Mouse (Mus musculus): ENCODE results near the gene Slc22a22.
A peak's percentile ranks its signal among the peaks of the same experiment; 100 is the strongest.

Gene Slc22a22

GRCm38 (mm10) chr15:57477525-57477924 lies at the start of gene Slc22a22:
TSS of gene Slc22a22 (minus strand) at chr15:57477625.
- DNase-seq: no peak

DNA sequence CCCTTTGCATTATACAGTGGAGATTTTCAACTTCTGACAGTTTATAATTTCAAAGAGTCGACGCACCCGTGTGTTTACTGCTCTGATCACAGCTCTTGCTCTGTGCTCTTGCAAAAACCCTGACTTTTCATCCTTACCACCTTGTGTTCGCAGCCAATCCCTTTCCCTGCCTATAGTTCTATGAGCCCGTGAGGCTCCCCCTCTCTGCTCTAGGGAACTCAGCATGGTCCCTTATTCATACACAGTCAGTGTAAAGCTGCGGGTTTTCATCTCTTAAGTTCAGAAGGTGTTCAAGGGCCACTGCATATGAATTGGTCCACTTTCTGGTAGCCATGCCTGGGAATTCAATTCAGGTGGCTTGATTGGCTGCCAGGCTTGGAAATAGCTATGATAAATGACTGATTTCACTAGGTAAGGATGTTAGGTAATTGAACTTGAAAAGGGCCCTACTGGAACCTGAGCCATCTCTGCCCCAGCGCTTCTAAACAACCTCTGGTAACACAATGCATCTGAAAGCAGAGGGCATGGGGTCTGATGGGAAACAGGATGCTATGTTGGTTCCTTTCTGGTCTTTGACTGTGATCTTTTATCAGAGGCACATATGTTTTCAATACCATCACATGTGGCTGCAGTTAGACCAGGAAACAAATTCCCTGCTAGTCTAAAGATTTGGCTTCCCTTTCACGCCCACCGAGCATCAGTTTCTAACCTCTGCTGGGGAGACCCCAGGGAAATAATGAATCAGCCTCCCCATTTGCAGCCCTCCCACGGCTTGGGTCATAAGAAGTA lies 46.3 kb upstream of the Slc22a22 start:
- no peak for DNase-seq

GRCm38 (mm10) chr15:57522160-57522559 lies 44.7 kb upstream of the Slc22a22 start:
- DNase-seq: no peak

DNA sequence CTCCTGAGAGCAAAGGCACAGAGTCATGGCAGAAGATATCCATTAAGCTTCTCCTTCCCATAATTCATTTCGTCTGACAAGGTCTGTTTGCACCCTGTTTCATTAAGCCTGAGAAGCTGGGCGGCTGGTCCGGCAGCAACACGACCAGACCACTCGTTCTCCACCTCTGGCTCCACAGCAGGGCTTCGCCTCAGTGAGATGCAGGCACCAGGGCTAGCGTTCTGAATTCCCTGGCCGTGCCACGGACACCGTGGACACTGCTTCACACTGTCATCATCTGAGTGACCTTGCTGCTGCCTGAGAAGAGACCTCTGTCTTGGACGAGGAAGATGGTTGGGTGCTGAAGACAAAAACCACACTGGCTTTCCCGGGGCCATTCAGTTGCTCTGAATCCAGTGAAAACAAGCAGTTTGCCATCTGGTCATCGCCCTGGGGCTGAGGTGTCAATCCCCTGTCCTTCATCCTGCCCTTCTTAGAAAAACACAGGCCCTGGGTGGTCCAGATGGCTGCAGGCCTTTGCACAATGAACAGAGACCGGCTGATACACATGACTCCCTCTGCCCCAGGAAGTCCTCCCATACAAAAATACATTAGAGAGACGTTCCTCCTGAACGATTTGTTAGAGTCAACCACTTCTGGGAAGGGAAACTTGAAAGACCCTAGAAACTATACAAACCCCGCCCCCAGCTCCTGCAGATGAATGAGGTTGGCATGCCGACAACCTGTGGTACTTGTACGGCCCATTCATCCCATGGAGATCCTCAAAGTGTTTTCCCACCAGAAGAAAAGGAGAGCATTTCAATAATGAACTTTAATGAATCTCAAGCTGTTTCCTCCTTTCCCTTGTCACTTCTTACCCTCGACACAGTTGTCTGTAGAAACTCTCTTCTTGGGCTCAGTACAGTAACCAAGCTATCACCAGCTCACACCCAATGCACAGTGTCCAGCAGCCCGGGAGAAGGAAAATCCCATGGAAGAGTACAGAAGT lies 32.1 kb upstream of the Slc22a22 start:
- no peak for DNase-seq

- peak; percentile 75 for DNase-seq
Observed at GRCm38 (mm10) chr15:57508242-57509184, 31.1 kb upstream of the Slc22a22 start.

DNA sequence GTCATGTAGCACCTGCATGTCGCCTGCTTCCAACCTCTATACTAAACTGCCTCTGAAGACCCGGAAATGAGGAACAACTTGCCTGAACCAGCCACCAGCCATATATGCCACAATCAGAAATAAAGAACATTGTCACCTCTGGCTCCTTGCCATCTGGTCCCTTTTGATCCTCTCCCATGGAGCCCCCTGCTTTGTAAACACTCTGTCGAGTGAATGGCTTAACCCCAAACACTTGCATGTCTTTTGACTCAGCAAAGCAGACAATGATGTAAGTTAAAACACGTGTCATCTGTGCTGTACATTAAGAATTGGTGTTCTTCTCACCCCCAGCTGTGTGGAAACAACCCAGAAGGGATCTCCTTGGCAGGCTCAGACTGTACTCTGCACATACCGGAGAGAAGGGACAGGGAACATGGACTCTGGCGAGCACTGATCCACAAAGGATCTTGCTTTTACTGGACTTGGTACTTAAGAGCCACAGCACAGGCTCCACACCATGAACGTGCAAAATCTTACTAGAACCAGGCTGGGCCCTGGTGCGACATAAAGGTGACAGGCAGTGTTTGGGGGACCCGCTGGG lies 26.8 kb upstream of the Slc22a22 start:
- DNase-seq: no peak

DNA sequence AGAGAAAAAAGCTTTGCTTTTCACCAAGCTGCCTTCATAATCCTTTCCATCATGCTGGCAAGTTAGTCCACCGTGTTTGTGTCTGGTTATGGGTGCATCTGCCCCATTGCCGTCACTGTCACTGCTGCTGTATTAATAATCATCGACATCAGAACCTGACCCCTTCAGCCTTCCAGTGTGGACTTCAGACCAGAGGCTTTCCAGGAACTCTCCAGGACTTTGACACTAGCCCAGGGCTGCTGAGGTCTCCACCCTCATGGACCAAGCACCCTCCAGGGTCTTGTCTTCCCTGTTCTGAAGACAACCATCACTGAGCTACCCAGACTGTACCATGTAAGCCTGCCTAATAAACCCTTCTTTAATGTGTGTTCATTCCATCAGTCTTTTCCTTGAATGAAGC lies 26.2 kb upstream of the Slc22a22 start:
- no peak for DNase-seq

DNA sequence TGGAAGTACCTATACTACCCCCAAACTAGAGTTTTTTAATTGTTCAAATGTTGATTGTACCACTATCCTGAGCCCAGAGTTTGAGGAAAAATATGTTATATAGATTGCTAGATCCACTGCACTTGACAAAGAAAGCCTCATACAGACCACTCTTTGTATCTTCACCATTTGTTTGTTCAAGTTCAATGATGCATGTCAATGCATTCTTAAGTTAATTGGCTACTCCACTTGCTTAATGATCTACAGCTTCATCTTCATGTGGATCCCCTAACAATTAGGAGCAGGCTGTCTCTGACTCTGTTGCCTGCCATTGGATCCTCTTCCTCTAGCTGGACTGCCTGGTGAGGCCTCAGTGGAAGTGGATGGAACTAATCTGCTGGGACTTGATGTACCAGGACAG lies 24.1 kb upstream of the Slc22a22 start:
- no peak for DNase-seq

- DNase-seq: no peak
Observed at GRCm38 (mm10) chr15:57496106-57496505, 18.7 kb upstream of the Slc22a22 start.

GRCm38 (mm10) chr15:57482509-57482908 lies 5.1 kb upstream of the Slc22a22 start:
- no peak for DNase-seq

- no peak for DNase-seq
Observed at GRCm38 (mm10) chr15:57471648-57472047, 5.8 kb downstream of the Slc22a22 start.

DNA sequence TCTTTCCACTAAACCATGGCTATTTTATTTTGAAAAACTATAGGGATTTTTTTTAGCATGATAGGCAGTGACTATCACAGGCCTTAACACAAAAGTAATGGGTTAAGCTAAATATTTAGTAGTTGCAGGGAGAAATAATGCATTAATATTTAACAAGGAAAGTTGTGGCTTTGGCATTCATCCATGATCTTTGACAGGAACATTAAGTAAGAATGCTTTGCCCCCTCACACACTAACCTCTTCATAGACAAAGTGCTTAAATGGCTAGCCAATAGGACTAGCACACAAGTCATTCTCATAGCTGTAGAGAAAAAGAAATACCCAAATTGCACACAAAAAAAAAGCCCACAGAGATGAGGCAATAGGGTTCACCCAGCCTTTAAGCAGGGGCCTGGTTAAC lies 11.4 kb downstream of the Slc22a22 start:
- DNase-seq: no peak

DNA sequence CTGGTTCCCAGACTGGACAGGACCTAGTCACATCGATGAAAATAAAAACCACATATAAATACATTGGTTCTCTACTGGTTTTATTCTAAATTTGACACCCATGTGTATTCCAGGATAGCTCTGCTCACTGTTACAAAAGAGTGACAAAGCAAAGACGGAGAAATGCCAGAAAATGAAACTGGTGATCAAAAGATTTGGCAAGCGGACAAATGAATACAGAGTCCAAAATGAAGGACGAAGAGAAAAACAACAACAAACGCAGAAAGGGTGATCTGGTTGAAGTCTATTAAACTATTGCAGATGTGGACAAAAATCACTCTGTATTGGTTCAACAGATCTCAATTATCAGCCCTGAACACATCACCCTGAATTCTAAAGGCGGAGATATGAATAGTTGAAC lies 12.4 kb downstream of the Slc22a22 start:
- no peak for DNase-seq

DNA sequence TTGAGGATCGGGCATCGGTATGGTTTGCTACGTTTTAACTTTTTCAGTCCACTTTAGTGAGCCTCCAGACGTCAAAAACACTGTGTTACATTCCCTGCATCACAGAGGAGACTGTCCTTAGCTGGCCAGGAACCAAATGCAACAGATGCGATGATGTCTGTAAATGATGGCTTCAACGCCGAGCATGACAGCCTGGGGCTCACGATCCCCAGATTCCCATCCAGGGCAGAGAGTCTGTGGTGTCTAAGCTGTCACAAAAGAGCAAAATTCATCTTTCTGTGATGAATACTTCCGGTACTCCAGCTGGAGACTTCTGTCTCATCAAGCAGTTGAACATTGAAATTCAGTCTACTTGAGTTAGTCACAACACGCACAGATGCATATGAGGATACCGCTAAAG lies 13.4 kb downstream of the Slc22a22 start:
- no peak for DNase-seq

DNA sequence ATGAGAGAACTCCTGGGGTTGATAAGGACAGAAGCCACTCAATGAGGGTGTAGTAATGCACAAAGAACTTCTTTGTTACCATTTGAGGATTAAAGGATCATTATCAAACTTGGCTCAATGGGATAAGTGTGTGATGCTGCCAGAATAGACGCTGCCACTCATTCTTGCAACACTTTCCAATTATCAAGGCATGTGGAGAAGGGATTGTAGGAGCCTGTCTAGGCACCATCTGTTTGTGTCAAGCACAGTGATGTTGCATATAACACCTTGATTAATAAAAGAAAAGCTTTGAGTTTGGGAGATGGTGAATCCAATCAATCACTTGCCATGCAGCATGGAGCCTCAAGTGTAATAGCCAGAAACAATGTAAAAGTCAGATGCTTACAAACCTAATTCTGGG lies 16.1 kb downstream of the Slc22a22 start:
- DNase-seq: no peak

GRCm38 (mm10) chr15:57457374-57457773 lies 20.1 kb downstream of the Slc22a22 start:
- DNase-seq: no peak

- no peak for DNase-seq
Observed at GRCm38 (mm10) chr15:57434710-57435404, 42.6 kb downstream of the Slc22a22 start.

DNA sequence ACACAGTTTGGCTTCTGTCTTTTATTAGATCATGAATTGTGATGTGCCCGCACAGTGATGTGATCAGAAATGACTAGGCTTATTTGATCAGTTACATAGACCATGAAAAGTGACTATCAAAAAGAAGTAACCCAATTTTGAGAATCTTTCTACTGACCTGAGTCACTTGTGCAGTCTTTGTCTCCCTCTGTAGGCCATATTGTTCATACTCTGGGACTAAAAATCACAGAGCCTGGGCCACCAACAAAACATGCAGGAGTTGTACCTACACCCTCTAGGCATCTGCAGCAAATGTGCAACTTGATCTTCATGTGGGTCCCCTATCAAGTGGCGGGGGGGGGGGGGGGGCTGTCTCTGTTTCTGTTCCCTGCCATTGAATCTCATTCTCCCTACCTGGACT lies 68.9 kb downstream of the Slc22a22 start:
- DNase-seq: no peak

- DNase-seq: no peak
Observed at GRCm38 (mm10) chr15:57398439-57399148, 78.8 kb downstream of the Slc22a22 start.

GRCm38 (mm10) chr15:57394053-57394452 lies 83.4 kb downstream of the Slc22a22 start:
- no peak for DNase-seq

DNA sequence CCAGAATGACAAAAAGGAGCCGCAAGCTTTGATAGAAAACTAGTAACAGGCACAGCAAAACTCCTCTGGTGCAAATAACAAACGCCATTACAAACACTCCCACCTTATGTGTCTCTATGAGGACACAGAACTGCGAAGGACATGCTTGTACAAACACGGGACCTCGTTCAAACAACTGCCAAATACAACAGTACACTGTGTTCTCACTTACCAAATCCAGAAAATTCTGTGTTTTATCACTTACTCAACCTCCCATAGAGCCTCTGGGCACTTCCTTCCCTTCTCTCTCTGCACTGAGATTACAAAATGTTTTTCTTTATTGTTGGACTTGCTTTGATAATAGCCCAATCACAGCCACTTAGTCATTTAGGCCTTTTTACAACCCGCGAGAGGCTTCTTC lies 97.0 kb downstream of the Slc22a22 start:
- no peak for DNase-seq
